Mouse (Mus musculus): ENCODE measurements around the gene Cmtm8.
A peak's percentile ranks its signal among the peaks of the same experiment; 100 is the strongest.

Gene Cmtm8

DNA sequence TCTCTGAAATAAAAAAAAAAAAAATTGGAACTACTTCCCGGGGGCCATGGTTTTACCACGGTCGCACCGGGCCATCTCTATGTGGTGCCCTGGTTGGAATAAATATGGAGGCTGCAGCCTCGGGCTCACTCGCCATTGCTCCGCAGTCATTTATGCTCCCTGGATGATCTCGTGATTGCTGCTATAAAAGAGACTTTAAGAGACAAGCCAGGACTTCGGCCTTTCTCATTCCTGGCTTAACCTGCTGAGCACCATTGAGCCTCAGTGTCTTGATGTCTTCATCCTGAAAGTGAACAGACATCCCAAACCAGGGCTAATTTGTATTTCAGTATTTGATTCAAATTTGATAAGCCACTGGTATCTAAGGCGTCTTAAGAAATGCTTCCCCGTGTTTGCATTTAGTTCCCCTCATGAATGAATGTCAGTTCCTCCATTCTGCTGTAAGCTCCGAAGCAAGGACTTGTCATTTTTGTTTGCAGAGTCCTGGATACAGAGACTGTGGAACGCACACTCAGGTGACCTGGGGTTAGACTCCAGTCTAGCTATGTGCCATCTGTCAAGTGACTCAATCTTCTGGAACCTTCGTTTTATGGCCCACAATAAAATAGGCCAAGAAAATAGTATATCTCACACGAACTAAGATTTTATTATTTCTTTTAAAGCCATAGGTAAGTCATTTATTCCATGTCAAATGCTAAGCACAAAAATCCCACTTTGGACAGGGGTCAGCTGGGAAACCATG, 22.2 kb downstream of the Cmtm8 start:
- ATAC-seq (ENCODE audit: low TSS enrichment): no peak

DNA sequence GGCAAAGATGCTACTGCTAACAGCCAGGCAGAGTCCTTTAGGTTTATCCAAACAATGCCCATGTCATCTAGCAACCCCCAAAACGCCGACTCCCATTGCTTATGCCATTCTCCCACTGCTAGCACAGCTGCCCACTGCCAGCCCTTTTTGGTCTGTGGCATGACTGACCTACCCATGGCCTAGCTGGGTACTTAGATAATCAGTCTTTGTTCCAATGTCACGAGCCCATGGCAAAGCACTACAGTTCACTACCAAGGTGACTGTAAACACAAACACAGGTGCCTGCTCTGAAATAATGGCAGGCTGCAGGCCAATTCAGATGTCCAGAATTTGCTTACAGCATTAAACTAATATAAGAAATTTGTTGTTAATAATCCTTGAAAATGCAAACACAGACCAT, 25.0 kb downstream of the Cmtm8 start:
- no peak for ATAC-seq (ENCODE audit: low TSS enrichment)

DNA sequence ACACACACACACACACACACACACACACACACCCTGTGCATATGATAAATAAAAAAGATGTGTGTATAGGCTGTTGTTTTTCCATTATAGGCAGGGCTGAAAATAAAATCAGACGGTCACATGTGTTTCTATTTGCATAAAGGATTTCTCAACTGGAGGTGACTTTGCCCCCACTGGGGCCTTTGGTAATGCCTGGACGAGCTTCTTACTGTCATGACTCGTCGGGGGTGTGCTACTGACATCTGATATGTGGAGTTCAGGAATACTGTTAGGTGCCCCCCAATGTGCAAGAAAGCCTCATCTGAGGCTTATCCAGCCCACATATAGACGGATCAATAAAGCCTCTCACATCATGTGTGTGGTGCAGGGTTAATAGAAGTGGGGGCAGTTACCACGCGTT, 26.9 kb downstream of the Cmtm8 start:
- ATAC-seq (ENCODE audit: low TSS enrichment): no peak

DNA sequence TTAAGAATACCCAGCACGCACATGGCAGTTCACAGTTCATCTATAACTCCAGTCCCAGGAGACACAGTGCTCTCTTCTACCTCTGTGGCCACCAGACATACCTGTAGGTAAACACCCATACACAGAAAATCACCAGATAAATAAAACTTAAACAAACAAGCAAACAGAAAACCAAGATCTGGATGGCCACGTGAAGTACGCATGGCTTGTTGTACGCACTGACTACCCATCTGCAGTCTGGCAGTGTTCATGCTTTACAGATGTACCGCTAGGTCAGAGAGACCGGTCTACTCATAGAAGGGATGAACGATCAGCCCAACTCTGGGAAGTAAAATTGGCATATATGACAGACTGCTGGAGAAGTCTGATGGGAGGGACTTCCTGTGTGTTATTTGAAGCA, 27.8 kb downstream of the Cmtm8 start:
- no peak for ATAC-seq (ENCODE audit: low TSS enrichment)

DNA sequence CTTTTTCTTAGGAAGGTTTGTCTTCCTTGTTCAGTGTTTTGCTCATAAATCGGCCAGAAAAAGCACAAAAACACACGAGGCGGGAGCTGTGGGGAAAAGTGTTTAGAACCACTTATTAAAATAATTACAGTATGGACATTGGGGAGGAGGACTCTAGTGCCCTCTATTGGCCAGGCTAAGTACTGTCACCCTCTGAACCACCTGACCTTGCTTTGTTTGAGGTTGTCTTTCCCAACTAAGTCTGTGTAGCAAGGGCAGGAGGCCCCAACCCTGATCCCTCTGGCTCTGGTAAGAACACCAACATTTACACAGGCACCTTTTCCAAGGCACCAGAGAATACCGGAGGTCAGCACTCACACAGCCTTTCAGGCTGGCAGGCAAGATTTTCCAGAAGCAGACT, 28.6 kb downstream of the Cmtm8 start:
- ATAC-seq (ENCODE audit: low TSS enrichment): no peak

DNA sequence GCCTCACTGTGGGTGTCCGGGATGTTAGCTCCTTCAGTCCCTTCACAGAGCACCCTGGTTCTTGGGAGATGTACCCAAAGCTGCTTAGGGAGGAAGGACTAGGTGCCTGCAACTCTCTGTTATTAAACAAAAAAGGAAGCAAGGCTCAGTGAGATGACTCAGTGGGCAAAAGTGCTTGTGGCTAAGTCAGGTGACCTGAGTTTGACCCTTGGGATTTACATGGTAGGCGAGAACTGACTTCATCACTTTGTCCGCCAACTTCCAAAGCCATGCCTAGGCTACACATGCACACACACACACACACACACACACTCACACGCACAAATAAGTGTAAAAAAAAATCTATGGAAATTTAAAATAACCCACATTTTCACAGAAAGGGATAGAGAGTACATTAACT, 32.0 kb downstream of the Cmtm8 start:
- no peak for ATAC-seq (ENCODE audit: low TSS enrichment)

DNA sequence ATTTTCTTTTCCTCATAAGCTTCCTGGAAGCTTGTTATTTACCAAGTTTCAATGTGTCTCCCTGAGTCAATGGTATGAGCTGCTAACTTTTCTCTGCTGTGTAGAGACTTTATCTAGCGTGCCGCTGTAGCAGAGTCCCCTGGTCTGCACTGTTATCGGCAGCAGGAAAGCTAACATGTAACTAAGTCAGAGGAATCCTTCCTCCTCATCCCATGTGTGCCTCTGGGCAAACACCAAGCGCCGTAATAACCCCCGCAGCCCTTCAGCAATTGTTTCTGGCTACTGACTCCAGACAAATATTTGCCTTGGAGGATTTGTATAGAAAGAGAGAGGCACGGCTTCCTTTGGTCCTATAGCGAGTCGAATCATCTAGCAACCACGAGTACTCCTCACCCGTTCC, 33.1 kb downstream of the Cmtm8 start:
- no peak for ATAC-seq (ENCODE audit: low TSS enrichment)

DNA sequence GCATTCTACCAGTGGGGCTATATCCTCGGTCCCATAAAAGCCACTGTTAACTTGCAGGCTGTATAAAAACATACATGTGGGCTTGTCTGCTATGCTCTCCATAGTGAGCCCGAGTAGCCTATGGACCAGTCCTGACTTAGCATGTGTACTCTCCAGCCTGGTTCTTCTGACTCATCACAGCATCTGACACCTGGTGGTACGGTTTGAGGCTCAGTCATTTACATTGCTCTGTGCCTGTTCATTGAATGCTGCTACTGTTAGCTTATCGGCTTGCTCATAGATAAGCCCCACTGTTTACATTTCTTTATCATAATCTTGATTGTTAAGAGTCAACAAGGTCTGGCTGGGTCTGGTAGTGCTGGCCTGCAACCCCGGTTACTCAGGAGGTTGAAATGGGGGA, 35.3 kb downstream of the Cmtm8 start:
- no peak for ATAC-seq (ENCODE audit: low TSS enrichment)

DNA sequence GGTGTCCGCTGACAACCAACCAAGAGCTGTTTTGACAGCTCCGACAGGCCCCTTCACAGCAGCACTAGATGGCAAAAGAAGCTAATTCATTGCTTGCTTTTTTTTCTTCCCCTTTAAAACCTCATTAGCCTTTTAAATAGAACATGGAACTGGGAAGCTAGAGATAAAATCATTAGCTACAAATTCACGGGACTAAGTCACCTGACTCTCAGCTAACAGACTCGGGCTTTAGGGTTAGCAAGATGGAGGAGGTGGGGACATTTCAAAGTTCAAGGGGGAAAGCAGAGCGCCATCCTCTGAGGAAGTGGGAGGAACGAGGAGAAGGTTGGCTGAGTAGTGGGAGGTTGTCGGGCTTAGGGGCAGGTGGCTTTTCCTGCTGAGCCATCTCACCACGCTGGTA, 36.7 kb downstream of the Cmtm8 start:
- ATAC-seq (ENCODE audit: low TSS enrichment): no peak

DNA sequence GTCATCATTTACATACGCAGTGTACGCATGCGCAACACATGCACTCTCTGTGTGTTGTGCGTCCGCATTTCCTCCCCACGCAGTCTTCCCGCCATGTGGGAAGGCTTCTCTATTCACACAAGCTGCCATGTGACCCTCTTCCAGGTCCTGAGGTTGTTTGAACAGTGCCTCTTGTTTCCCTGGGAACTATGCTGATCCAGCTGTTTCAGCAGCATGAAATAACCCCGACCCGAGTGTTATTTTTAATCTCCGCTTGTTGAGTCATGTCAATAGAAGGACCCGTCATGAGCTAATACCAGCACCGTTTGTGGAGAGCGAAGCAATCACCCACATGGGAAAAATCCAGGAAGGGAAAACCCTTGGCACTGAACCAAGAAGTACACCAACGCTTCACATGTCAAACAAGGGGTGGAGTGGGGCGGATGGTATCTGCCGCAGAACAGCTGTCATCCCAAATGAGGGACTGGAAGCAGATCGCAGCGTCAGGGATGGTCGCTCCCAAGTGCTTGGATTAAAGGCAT, 38.7 kb downstream of the Cmtm8 start:
- ATAC-seq (ENCODE audit: low TSS enrichment): peak; percentile 85

DNA sequence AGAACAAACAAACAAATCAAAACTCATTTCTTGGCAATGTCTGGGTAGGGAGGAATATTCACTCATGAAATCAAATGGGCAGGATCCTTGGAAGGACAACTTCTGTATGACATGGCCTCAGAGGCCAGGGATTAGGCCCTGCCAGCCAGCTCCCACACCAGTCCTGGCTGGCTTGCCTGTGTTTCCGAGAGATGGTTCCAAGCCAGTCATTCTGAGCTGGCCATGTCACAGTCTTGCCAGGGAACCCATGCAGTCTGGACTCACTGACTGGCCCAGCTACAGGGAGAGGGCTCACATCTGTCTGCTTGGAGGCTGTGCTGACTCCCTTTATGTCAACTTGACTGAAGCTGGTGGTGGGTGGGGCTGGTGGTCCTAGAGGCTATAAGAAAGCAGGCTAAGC, 41.8 kb downstream of the Cmtm8 start:
- no peak for ATAC-seq (ENCODE audit: low TSS enrichment)

DNA sequence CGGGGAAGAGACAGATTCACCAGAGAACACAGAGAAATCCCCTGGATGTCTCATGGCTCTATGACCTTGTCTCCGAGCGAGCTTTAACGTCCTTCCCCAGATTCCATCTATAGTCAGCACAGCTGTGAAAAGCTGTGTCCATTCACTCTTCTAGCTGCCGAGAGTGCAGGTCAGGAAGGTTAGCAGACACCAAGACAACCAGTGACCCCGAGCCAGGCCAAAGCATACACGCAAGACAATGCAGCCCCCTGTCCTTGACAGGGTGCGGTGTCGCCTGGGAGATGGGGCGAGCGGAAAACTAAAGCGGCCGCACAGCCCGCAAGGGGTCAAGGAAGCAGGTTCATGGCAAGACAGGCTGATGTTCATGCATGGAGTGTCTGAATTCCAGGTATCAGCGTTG, 42.7 kb downstream of the Cmtm8 start:
- no peak for ATAC-seq (ENCODE audit: low TSS enrichment)

DNA sequence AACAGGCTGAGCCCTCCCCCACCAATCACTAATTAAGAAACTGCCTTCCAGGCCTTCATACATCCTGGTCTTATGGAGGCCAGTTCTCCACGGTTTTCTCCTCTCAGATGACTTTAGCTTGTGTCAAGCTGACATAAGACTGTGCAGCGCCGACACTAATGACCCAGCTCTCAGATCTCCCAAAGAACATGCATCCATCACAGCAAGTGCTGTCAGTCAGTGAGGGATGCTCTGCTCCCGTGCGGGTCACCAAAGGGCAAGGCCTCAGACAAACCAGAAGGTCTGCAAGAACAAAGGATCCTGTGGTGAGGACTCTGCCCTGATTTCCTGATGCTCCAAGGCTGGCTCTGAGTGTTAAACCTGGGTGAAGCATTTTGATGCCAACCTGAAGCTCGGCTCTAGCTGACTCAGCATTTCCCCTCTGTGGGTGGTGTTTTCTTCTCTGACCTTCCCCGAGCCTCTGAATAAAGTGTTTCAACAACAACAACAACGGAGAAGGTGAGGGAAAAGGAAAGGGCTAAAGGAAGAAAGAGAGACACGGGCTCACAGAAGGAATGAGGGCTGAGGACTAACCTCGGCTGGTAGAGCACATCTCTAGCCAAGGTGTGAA, 44.4 kb downstream of the Cmtm8 start:
- ATAC-seq (ENCODE audit: low TSS enrichment): no peak

DNA sequence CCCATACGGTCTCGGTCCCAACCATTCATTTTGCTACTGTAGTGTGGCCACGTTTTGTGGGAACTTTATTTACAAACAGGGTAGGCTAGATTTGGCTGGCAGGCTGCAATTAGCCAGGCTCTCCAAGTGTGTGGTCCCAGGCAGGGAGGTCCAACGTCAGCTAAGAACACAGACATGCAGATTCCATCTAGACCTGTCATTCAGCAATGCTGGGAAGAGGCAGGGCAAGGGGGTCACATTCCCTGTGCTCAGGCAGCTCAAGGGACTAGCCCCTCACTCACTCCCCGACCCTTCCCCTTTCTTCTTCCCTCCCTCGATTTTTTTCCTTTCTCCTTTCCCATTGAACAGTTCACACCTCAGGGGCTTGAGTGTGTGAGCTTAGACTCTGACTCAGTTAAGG, 45.1 kb downstream of the Cmtm8 start:
- ATAC-seq (ENCODE audit: low TSS enrichment): no peak

DNA sequence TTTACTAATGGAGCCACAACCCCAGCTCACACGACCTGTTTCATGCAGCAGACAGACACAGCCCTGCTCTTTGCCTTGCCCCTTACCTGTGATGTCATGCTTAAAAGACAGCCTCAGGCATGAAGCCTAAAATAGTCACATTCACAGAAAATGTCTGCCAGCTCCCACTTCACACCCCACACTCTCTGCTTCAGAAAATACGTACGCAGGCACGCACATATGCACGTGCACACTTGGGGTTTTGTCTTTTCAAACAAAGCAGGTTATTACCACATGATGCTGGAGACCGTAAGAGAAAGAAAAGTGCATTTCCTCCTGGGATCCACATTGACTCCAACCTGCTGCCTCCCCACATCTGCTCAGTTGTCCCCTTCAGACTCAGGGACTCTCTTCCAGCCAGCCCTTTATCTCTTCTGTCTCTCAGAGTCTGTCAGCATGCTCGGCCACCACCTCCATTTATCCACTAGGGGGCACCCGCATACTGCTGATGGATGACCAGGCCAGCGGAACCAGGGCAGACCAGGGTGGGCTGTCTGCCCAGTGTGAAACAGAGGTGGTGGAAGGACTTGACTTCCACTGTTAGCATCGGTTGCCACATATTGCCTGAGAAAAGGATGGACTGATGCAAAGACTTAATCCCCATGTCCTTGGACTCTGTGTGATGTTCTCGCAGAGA, 46.5 kb downstream of the Cmtm8 start:
- peak; percentile 90 for ATAC-seq (ENCODE audit: low TSS enrichment)

DNA sequence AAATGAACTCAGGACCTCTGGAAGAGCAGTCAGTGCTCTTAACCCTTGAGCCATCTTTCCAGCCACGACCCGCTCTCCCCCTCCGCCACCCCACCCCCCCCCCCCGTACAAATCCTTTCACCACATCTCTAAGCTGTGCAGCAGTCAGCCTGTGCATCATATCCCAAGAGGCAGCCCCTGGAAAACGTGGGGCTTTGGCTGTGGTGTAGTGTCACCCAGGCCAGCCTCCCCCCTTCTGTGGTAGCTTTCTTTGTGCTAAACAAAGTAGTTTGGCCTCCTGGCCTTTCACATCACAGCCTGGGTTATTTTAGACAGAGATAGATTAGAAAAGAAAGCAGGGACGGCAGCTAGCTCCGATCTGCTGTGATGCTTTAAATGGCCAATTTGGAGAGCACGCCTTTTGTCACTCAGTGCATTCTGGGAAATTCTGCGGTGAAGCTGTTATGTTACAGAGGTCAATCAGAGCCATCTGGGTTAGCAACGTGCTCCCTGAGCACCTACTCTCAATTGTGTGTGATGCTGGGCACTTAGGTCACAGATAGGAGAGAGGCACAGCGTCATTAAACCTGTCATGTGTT, 47.4 kb downstream of the Cmtm8 start:
- ATAC-seq (ENCODE audit: low TSS enrichment): no peak

DNA sequence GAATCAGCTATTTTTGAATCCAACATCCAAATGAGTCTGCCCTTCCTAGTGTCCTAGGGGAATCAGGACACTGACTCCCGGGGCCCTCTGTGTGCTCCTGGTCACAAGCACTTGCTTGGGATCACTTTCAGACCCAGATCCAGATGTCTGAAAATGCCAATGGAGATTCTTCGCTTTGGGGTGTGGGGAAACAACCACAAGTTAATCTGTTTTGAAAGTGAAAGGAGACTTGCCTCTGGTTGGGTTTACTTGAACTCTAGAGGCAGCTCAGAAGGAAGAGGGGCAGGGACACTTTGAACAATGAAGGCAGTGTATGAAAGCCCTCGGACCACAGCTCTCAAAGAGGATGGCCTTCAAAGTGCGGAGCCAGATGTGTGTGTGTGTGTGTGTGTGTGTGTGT, 49.5 kb downstream of the Cmtm8 start:
- no peak for ATAC-seq (ENCODE audit: low TSS enrichment)

DNA sequence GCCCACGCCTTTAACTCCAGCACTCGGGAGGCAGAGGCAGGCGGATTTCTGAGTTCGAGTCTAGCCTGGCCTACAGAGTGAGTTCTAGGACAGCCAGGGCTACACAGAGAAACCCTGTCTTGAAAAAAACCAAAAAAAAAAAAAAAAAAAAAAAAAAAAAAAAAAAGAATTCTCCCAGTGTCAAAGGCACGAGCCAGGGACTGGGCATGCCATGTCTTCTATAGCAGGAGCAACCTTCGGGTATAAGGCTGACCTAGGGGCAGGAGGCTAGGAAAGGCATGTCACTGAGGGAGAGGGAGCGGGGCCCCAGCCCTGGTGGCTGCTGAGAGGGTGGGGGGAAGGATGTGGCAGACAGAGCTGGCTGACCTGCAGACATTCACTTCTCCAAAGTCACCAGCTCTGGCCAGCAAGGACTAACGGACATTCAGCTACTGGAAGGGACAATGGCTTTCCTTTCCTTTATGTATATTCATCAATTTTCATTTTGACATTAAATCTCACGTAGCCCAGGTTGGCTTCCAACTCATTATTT, 50.1 kb downstream of the Cmtm8 start:
- no peak for ATAC-seq (ENCODE audit: low TSS enrichment)

DNA sequence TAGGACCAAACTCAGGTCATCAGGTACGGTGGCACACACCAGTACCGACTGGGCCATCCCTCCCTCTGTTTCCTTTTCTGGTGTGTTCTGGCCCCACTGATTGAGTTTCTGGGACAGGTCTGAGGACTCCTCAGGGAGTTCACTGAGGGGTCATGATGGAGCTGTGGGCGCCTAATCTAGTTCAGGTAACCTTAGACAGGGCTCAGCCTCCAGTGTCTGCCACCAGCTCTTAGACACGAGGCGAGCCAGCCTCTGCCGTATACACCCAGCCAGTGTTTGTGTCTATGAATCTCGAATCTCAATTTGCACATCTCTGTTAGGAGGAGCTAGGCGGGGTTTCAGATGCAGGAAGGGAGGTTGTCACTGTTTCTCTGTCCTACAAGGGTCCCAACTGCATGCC, 54.0 kb downstream of the Cmtm8 start:
- no peak for ATAC-seq (ENCODE audit: low TSS enrichment)

DNA sequence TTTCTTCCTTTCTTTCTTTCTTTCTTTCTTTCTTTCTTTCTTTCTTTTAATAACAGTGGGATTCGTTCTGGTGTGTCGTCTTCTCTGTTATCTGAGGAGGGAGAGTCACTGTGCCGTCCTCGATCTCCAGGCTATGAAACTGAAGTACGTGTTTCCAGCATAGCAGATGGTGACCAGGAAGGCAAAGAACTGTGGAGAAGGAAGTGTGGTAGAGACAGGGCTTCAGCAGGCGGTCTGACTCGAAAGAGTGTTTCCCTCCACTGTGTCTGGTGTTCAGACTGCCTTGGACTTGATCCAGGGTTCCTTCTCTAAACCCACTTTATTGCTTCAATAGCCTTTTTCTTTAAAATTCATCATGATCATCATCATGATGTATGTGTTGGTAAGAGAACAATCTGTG, 54.4 kb downstream of the Cmtm8 start:
- no peak for ATAC-seq (ENCODE audit: low TSS enrichment)

DNA sequence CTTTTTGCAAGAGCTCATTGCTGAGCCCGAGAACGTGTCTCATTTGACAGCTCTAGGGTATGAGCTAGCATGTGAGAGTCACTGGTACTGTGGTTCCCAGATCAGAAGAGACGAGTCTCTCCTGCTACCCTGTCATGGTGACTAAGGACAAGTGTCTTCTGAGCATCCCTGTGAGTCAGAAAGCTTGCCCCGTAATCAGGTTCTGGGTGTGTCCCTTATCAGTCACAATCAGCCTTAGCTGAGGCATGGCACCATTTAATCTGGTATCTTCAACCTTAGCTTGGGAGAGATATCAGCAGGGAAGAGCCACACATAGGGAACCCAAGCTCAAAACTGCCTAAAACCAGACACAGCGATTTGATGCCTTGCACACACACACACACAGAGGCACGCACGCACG, 55.3 kb downstream of the Cmtm8 start:
- no peak for ATAC-seq (ENCODE audit: low TSS enrichment)

DNA sequence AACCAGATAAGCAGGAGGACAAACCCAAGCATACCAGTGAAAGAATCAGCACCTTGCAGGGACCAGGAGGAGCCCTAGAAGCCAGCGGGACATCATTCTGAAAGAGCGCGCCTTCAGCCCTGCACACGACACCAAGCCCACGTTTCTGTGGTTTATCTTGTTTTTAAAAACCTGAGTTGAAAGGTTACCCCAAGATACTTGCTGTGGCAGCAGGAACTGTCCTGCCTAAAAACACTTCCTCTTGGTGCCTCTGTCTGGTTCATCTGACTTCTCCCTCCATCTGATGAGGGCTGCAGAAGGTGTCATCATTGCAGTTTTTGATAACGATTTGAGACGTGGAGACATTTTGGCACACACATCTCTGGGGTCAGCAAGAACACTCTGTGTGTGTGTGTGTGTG, 56.2 kb downstream of the Cmtm8 start:
- no peak for ATAC-seq (ENCODE audit: low TSS enrichment)

DNA sequence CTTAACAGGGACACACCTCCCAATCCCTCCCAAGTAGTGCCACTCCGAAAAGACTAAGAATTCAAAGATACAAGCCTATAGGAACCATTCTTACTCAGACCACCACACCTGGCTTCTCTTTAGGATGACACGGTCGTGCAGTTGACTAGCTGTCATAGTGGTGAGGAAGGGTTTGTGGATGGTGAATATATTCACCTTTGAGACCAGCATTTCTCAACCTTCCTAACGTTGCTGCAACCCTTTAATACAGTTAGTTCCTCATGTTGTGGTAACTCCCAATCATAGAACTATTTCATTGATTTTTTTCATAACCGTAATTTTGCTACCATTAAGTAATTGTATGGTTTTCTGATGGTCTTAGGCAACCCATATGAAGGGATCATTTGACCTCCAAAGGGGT, 56.8 kb downstream of the Cmtm8 start:
- no peak for ATAC-seq (ENCODE audit: low TSS enrichment)

Data from frontal cortex, adult (tissue).